Mouse (Mus musculus) liver, embryonic 14.5 days (tissue): ENCODE data around the gene Mcm5.

ENCODE experiments used
- CTCF ChIP-seq: IDR thresholded peaks from 2 replicates; pipeline ENCODE4 v1.5.1; 2016; ENCODE audit warnings: antibody characterized with exemption, low read depth, control low read depth
- EP300 ChIP-seq: IDR thresholded peaks from 2 replicates; pipeline ENCODE4 v1.6.1; 2016; ENCODE audit warnings: antibody characterized with exemption, low read depth

DNA sequence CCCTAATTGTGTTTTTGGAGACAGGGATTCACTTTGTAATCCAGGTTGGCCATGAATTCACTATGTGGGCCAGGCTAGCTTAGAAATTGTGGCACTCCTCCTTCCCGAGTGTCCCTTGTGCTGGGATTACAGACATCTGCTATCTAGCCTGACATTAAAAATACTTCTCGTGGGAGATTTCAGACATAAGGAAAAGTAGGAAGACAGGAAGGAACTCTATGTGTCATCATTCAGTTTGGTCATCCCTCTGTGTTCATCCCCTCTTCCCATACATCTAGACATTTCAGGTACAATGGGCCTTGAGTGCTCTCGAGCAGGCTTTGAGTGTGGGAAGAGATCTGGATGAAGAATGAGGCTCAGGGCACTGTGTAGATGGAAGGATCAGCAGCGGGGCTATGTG lies 42.4 kb downstream of the Mcm5 start:
- no peak for TF ChIP-seq EP300
- TF ChIP-seq CTCF: no peak
